Mouse (Mus musculus): ENCODE data around the gene Lrp6. TPM values are rescaled to one million over a fixed set of nuclear protein-coding genes. Genes with fewer than 3 reads are reported as not detected.
A peak's percentile ranks its signal among the peaks of the same experiment; 100 is the strongest.

Gene Lrp6
- polyA plus RNA-seq, 1 experiment from 2014 or later = 37.5 TPM

- H3K9me3 ChIP-seq (replicated peaks) = no peaks in the 10 kb centered on the region
- H3K27ac ChIP-seq = no peak overlapping the region
- peaks cover 4% of the 10 kb centered on the region for H3K4me1 ChIP-seq
- H3K4me3 ChIP-seq (replicated peaks) = no peak overlapping the region
- no peak overlapping the region for H3K9ac ChIP-seq
- WGBS = 91% methylated on average over 6 of the region's 6 CpGs
- H3K4me2 ChIP-seq = no peak overlapping the region
- no peaks in the 10 kb centered on the region for H3K27me3 ChIP-seq
- H3K36me3 ChIP-seq = no peaks in the 10 kb centered on the region
- ATAC-seq (replicated peaks; ENCODE audit: low FRiP score) = no peak
Observed at GRCm38 (mm10) chr6:134421921-134422320, 144.8 kb downstream of the Lrp6 start.

- 48% methylated on average over 8 of the region's 8 CpGs for WGBS
Observed at GRCm38 (mm10) chr6:134420375-134420774, 146.4 kb downstream of the Lrp6 start.

GRCm38 (mm10) chr6:134417886-134418285, 148.9 kb downstream of the Lrp6 start:
- Histone ChIP-seq H3K4me1 (peaks cover 10% of the 10 kb centered on the region), H3K27me3 (no peaks in the 10 kb centered on the region)
- WGBS = 52% methylated on average over 3 of the region's 3 CpGs

More at GRCm38 (mm10) chr6:134420375-134420774, 146.4 kb downstream of the Lrp6 start:
- Histone ChIP-seq H3K36me3 (no peaks in the 10 kb centered on the region), H3K4me3 (replicated peaks) (no peak overlapping the region), H3K4me1 (peaks cover 2% of the 10 kb centered on the region), H3K9ac (no peak overlapping the region), H3K4me2 (no peak overlapping the region), H3K9me3 (replicated peaks) (no peaks in the 10 kb centered on the region), H3K27ac (no peak overlapping the region), H3K27me3 (no peaks in the 10 kb centered on the region)
- ATAC-seq (replicated peaks; ENCODE audit: low FRiP score) = no peak

GRCm38 (mm10) chr6:134416556-134417105, 150.1 kb downstream of the Lrp6 start:
- ATAC-seq (replicated peaks; ENCODE audit: low FRiP score) = no peak

More at GRCm38 (mm10) chr6:134417886-134418285, 148.9 kb downstream of the Lrp6 start:
- no peak for ATAC-seq (replicated peaks; ENCODE audit: low FRiP score)
- Histone ChIP-seq H3K9me3 (replicated peaks) (no peaks in the 10 kb centered on the region), H3K4me3 (replicated peaks) (no peak overlapping the region), H3K9ac (no peak overlapping the region), H3K36me3 (no peaks in the 10 kb centered on the region), H3K4me2 (no peak overlapping the region), H3K27ac (no peak overlapping the region)

GRCm38 (mm10) chr6:134414532-134414883, 152.3 kb downstream of the Lrp6 start:
- Histone ChIP-seq H3K4me2 (peak overlapping the region; percentile 34), H3K4me1 (peaks cover 10% of the 10 kb centered on the region), H3K27me3 (no peaks in the 10 kb centered on the region), H3K9me3 (replicated peaks) (no peaks in the 10 kb centered on the region), H3K27ac (peak overlapping the region; percentile 81), H3K4me3 (replicated peaks) (peak overlapping the region; percentile 4; the same call in 1 of the 2 replicates), H3K9ac (no peak overlapping the region), H3K36me3 (no peaks in the 10 kb centered on the region)
- no peak for ATAC-seq (replicated peaks; ENCODE audit: low FRiP score)
- WGBS = 57% methylated on average over 4 of the region's 4 CpGs

More at GRCm38 (mm10) chr6:134416556-134417105, 150.1 kb downstream of the Lrp6 start:
- Histone ChIP-seq H3K9ac (no peak overlapping the region), H3K4me1 (peaks cover 10% of the 10 kb centered on the region), H3K27ac (no peak overlapping the region), H3K4me2 (no peak overlapping the region), H3K9me3 (replicated peaks) (no peaks in the 10 kb centered on the region), H3K36me3 (no peaks in the 10 kb centered on the region), H3K27me3 (no peaks in the 10 kb centered on the region), H3K4me3 (replicated peaks) (no peak overlapping the region)
- WGBS = 68% methylated on average over 3 of the region's 3 CpGs

- peak overlapping the region; percentile 81 for H3K27ac ChIP-seq
- H3K4me3 ChIP-seq (replicated peaks) = peak overlapping the region; percentile 4; the same call in 1 of the 2 replicates
- no peak overlapping the region for H3K9ac ChIP-seq
- H3K4me2 ChIP-seq = peak overlapping the region; percentile 34
- WGBS = 56% methylated on average over 18 of the region's 18 CpGs
- H3K27me3 ChIP-seq = no peaks in the 10 kb centered on the region
- no peaks in the 10 kb centered on the region for H3K9me3 ChIP-seq (replicated peaks)
- no peaks in the 10 kb centered on the region for H3K36me3 ChIP-seq
- peaks cover 10% of the 10 kb centered on the region for H3K4me1 ChIP-seq
- ATAC-seq (replicated peaks; ENCODE audit: low FRiP score) = peak; percentile 85
Observed at GRCm38 (mm10) chr6:134413706-134414531, 152.8 kb downstream of the Lrp6 start.

GRCm38 (mm10) chr6:134407226-134407625, 159.5 kb downstream of the Lrp6 start:
- H3K27ac ChIP-seq = peak overlapping the region; percentile 60; the same call in 1 of the 2 replicates

GRCm38 (mm10) chr6:134403684-134404070, 163.1 kb downstream of the Lrp6 start:
- Histone ChIP-seq H3K36me3 (no peaks in the 10 kb centered on the region), H3K9me3 (replicated peaks) (no peaks in the 10 kb centered on the region), H3K9ac (no peak overlapping the region), H3K27me3 (no peaks in the 10 kb centered on the region), H3K4me2 (no peak overlapping the region), H3K4me3 (replicated peaks) (no peak overlapping the region), H3K4me1 (peaks cover 11% of the 10 kb centered on the region), H3K27ac (peak overlapping the region; percentile 7; the same call in 1 of the 2 replicates)
- 76% methylated on average over 9 of the region's 9 CpGs for WGBS
- ATAC-seq (replicated peaks; ENCODE audit: low FRiP score) = no peak

More at GRCm38 (mm10) chr6:134407226-134407625, 159.5 kb downstream of the Lrp6 start:
- no peaks in the 10 kb centered on the region for H3K27me3 ChIP-seq
- no peak overlapping the region for H3K9ac ChIP-seq
- ATAC-seq (replicated peaks; ENCODE audit: low FRiP score) = 0 out of 2 replicates have a peak, but pooled peaks have one; percentile 43
- WGBS = 56% methylated on average over 5 of the region's 5 CpGs
- no peaks in the 10 kb centered on the region for H3K36me3 ChIP-seq
- H3K4me2 ChIP-seq = peak overlapping the region; percentile 31; the same call in 1 of the 2 replicates
- H3K4me1 ChIP-seq = peaks cover 9% of the 10 kb centered on the region
- no peaks in the 10 kb centered on the region for H3K9me3 ChIP-seq (replicated peaks)
- H3K4me3 ChIP-seq (replicated peaks) = no peak overlapping the region

- Histone ChIP-seq H3K4me2 (no peak overlapping the region), H3K27ac (peak overlapping the region; percentile 7; the same call in 1 of the 2 replicates), H3K9ac (no peak overlapping the region), H3K4me3 (replicated peaks) (no peak overlapping the region), H3K36me3 (no peaks in the 10 kb centered on the region), H3K27me3 (no peaks in the 10 kb centered on the region), H3K4me1 (peaks cover 11% of the 10 kb centered on the region), H3K9me3 (replicated peaks) (no peaks in the 10 kb centered on the region)
- 44% methylated on average over 16 of the region's 16 CpGs for WGBS
- no peak for ATAC-seq (replicated peaks; ENCODE audit: low FRiP score)
Observed at GRCm38 (mm10) chr6:134402914-134403683, 163.7 kb downstream of the Lrp6 start.

Data from kidney, embryonic 15.5 days (tissue).